Mouse (Mus musculus) mature B cell (primary cell): ENCODE measurements around the gene Rapgef2.

Source experiments
- in situ Hi-C: fragments of 300-500 bp; cut with MboI; formaldehyde crosslinking; loops from 2 replicates; pipeline ENCODE4 v1.14.3; 2019

Rapgef2 gene

GRCm38 (mm10) chr3:79203821-79204220 lies 82.5 kb downstream of the Rapgef2 start:
- in situ Hi-C loops: loop anchor here (10.0 kb wide), 1 partner anchor 249 kb away; no protein-coding TSS in a partner anchor

GRCm38 (mm10) chr3:79203178-79203577 lies 83.1 kb downstream of the Rapgef2 start:
- in situ Hi-C loops: loop anchor here (10.0 kb wide), 1 partner anchor 248 kb away; no protein-coding TSS in a partner anchor

- in situ Hi-C loops: loop anchor here (10.0 kb wide), 1 partner anchor 248 kb away; no protein-coding TSS in a partner anchor
Measured at GRCm38 (mm10) chr3:79202275-79203153, 83.8 kb downstream of the Rapgef2 start.

- in situ Hi-C loops: no loop called here
Measured at GRCm38 (mm10) chr3:79196708-79197437, 89.4 kb downstream of the Rapgef2 start.

- in situ Hi-C loops: no loop called here
Measured at GRCm38 (mm10) chr3:79195280-79195679, 91.0 kb downstream of the Rapgef2 start.

- in situ Hi-C loops: no loop called here
Measured at GRCm38 (mm10) chr3:79194111-79194793, 92.1 kb downstream of the Rapgef2 start.

GRCm38 (mm10) chr3:79193001-79193400 lies 93.3 kb downstream of the Rapgef2 start:
- in situ Hi-C loops: no loop called here

- in situ Hi-C loops: no loop called here
Measured at GRCm38 (mm10) chr3:79191981-79192380, 94.3 kb downstream of the Rapgef2 start.

GRCm38 (mm10) chr3:79191471-79191870 lies 94.8 kb downstream of the Rapgef2 start:
- in situ Hi-C loops: no loop called here

- in situ Hi-C loops: no loop called here
Measured at GRCm38 (mm10) chr3:79190377-79190776, 95.9 kb downstream of the Rapgef2 start.

GRCm38 (mm10) chr3:79187912-79188311 lies 98.4 kb downstream of the Rapgef2 start:
- in situ Hi-C loops: no loop called here

GRCm38 (mm10) chr3:79182290-79182689 lies 104.0 kb downstream of the Rapgef2 start:
- in situ Hi-C loops: no loop called here

GRCm38 (mm10) chr3:79181248-79181991 lies 104.9 kb downstream of the Rapgef2 start:
- in situ Hi-C loops: no loop called here

- in situ Hi-C loops: no loop called here
Measured at GRCm38 (mm10) chr3:79180086-79180485, 106.2 kb downstream of the Rapgef2 start.

- in situ Hi-C loops: no loop called here
Measured at GRCm38 (mm10) chr3:79179499-79180053, 106.7 kb downstream of the Rapgef2 start.

GRCm38 (mm10) chr3:79178708-79179107 lies 107.6 kb downstream of the Rapgef2 start:
- in situ Hi-C loops: no loop called here

- in situ Hi-C loops: no loop called here
Measured at GRCm38 (mm10) chr3:79178070-79178469, 108.2 kb downstream of the Rapgef2 start.

GRCm38 (mm10) chr3:79177136-79177870 lies 109.0 kb downstream of the Rapgef2 start:
- in situ Hi-C loops: no loop called here

- in situ Hi-C loops: no loop called here
Measured at GRCm38 (mm10) chr3:79174168-79174567, 112.1 kb downstream of the Rapgef2 start.

GRCm38 (mm10) chr3:79173291-79173690 lies 113.0 kb downstream of the Rapgef2 start:
- in situ Hi-C loops: no loop called here
